Mouse (Mus musculus): ENCODE measurements at regions not wholly inside any gene's neighbourhood (a gene's known extent, or its start where the extent isn't known, plus 50 kb on each side); places are given as distances from the start of the nearest gene placed in this dataset.

DNA sequence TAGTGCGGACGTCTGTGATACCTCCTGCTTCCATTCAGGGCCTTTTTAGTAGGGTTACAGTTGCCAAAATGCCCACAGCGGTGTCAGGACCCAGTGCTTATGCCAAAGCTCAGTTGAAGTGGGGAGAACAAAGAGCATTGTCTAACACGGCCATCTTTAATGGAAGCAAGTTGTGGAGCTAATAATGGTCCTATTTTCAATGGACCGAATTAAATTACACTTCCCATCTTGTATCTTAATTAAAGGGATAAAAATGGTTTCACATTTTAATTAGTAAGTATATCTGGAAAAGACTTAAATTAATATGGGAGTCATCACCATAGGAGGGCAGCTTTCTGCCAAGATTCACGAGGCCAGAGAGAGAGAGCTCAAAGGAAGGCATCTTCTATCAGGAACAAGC lies 333.2 kb upstream of the Eif4g2 start:
- TF ChIP-seq CTCF (IDR thresholded peaks at IDR 0.05; ENCODE audit: low read depth) (no peak), EP300 (IDR thresholded peaks at IDR 0.05; ENCODE audit: low read depth) (no peak)

Data from liver, embryonic 14.5 days (tissue).